In the genomic region with DNA sequence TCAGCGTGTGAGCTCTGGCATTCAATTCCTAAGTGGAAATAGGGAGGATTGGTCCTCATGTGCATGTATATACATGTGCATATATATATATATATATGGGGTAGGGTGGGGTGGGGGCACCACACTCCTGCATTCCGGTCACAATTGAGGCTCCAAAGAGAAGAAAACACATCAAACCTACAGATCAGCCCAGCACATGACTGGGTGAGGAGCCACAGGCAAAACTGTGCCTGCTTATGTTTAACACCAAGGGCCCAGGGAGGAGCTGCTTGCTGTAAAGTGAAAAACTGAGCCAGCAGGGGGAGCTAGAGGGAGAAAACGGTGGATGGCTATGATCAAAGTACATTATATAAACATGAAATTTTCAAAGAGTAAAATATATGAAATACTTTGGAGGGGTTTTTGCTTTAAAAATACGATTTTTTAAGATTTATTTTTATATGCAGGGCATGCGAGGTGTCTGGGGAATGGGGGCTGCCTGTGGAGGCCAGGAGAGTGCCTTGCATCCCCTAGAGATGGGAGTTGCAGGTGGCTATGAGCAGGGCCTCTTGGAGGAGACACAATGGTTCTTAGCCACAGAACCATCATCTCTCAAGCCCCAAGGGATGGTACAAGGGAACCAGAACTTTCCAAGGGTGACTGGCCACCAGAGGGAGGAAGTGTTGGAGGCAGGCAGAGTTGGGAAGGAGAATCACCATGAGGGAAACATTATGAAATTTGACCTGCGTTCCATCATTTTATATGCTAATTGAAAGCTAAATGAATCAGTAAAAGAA, we compare ENCODE assay signal across 9 mouse cellular contexts. TPM values are rescaled to one million over a fixed set of nuclear protein-coding genes. Genes with fewer than 3 reads are reported as not detected.
DNase-seq lines count a peak whose midpoint lies in the region; ATAC-seq and TF ChIP-seq lines count a peak whose summit lies in the region.
"Had no signal": no experiment of that assay in that cellular context is flagged by ENCODE, and none has a peak within 500 bp of the region (broad histone marks: within the 10 kb centered on the region; RNA-seq: fewer than 3 reads in every experiment).

No protein-coding gene starts in this region.

- TF ChIP-seq CTCF in Patski (IDR thresholded peaks at IDR 0.05): peak; percentile 75
- TF ChIP-seq CTCF in hindbrain, postnatal 0 days (IDR thresholded peaks at IDR 0.05; ENCODE audit: low read depth): peak; percentile 72

- CTCF ChIA-PET in Patski (lab: Charles Lee): interaction anchor here (0.7 to 1.9 kb wide), 17 partner anchors 9 to 296 kb away, joined by 3 to 15 read pairs (median 4); no protein-coding TSS in a partner anchor

- no peaks in the 10 kb centered on the region for H3K4me1 ChIP-seq in hindbrain, postnatal 0 days (ENCODE audit: insufficient read depth, low read length)

- WGBS in hindbrain, postnatal 0 days: 26% methylated on average over 6 of the region's 6 CpGs

- peak; percentile 36 for ATAC-seq in Patski
- ATAC-seq in hindbrain, postnatal 0 days: peak; percentile 73; the same call in 1 of the 2 replicates

- POLR2A ChIA-PET in Patski (lab: Charles Lee): no interaction called here

- in situ Hi-C loops in Patski (cut with MboI; ENCODE audit: low pct_unique_long_range_greater_than_20kb): loop anchor here (5.0 kb wide), 2 partner anchors 296 to 416 kb away; no protein-coding TSS in a partner anchor

- H3K9ac ChIP-seq in hindbrain, postnatal 0 days (replicated peaks; ENCODE audit: low read length): no peak overlapping the region

- H3K27me3 ChIP-seq in Patski: no peaks in the 10 kb centered on the region
- no peaks in the 10 kb centered on the region for H3K27me3 ChIP-seq in hindbrain, postnatal 0 days (ENCODE audit: insufficient read depth, low read length)

- no peaks in the 10 kb centered on the region for H3K9me3 ChIP-seq in hindbrain, postnatal 0 days (ENCODE audit: low read length)

- DNase-seq in Patski (ENCODE audit: low read depth, low spot score): no peak
- peak; percentile 85 to 86 for DNase-seq in cerebellum, adult 18-20 months
- DNase-seq in frontal cortex, adult 2 months (ENCODE audit: extremely low spot score in 1 of 2, low spot score in 1 of 2): peak; percentile 58 to 98
- DNase-seq in hindbrain, postnatal 0 days (ENCODE audit: low spot score): peak; percentile 87
- peak; percentile 73 to 79 for DNase-seq in layer of hippocampus, postnatal 36 days
- DNase-seq in lung, postnatal 36 days: peak; percentile 93
- DNase-seq in right cerebral cortex, adult 2 months (ENCODE audit: low spot score in 2 of 2): peak; percentile 90 to 95
- peak; percentile 51 for DNase-seq in yolk sac, embryonic 10.5 days (ENCODE audit: low spot score)

- no peaks in the 10 kb centered on the region for H3K36me3 ChIP-seq in hindbrain, postnatal 0 days (ENCODE audit: insufficient read depth, low read length)

- no peak overlapping the region for H3K27ac ChIP-seq in hindbrain, postnatal 0 days

- no peak overlapping the region for H3K4me3 ChIP-seq in hindbrain, postnatal 0 days (ENCODE audit: low read length)
- H3K4me3 ChIP-seq: myocyte had no signal

- H3K4me2 ChIP-seq in hindbrain, postnatal 0 days (ENCODE audit: low read depth, low read length): no peak overlapping the region

RNA-seq across cellular contexts. Expression of a gene that starts 38.4 kb away (rescaled TPM):
- polyA plus RNA-seq in Patski (2021): not detected
- 0.48 and 1.4 TPM in 2 replicates for polyA plus RNA-seq in frontal cortex, adult 2 months (2012; rRNA removed)
- not detected in 2 replicates for total RNA-seq in hindbrain, postnatal 0 days (2014; rRNA removed)
- polyA plus RNA-seq in hindbrain, postnatal 0 days (2015; fragmentation: Nextera tagmentation; extraction: Ambion mirVana): 0.04 TPM in 1 of 2 replicates, not detected in the other
- total RNA-seq in layer of hippocampus, postnatal 36 days (2021): under 1 TPM; 0.18 to 0.22 TPM
